Mouse (Mus musculus) embryonic facial prominence, embryonic 15.5 days (tissue): ENCODE results near the gene Sh3rf3. TPM values are rescaled to one million over a fixed set of nuclear protein-coding genes. Genes with fewer than 3 reads are reported as not detected.
"Not testable (repeated sequence)": the region's sequence is repeated elsewhere in the genome, so short reads cannot be mapped to it uniquely, and the experiment has no call there.

Experiments
- ATAC-seq: fragments of 200-750 bp; cut with Nextera tagmentation; 2 replicates; pipeline ENCODE4 v1.8.0; 2017; ENCODE audit warnings: low read depth, moderate TSS enrichment; ENCODE audit not compliant: insufficient number of reproducible peaks, low FRiP score, low TSS enrichment
- H3K27ac ChIP-seq: fragments of 300-500 bp; sonication (generic); replicated peaks from 2 replicates; pipeline ENCODE4 v1.5.1; 2015; ENCODE audit warnings: mild to moderate bottlenecking, inconsistent platforms
- H3K27me3 ChIP-seq: fragments of 300-500 bp; sonication (generic); 2 replicates; pipeline ENCODE4 v1.6.1; 2015; ENCODE audit warnings: inconsistent platforms
- H3K36me3 ChIP-seq: fragments of 300-500 bp; sonication (generic); 2 replicates; pipeline ENCODE4 v1.6.1; 2015; ENCODE audit warnings: mild to moderate bottlenecking, inconsistent platforms
- H3K4me1 ChIP-seq: fragments of 300-500 bp; sonication (generic); 2 replicates; pipeline ENCODE4 v1.6.1; 2015; ENCODE audit warnings: inconsistent platforms
- H3K4me2 ChIP-seq: fragments of 300-500 bp; sonication (generic); replicated peaks from 2 replicates; pipeline ENCODE4 v1.6.1; 2015; ENCODE audit warnings: mild to moderate bottlenecking, inconsistent platforms
- H3K4me3 ChIP-seq: fragments of 300-500 bp; sonication (generic); replicated peaks from 2 replicates; pipeline ENCODE4 v1.5.1; 2015; ENCODE audit warnings: mild to moderate bottlenecking, inconsistent platforms
- H3K9ac ChIP-seq: fragments of 300-500 bp; sonication (generic); 2 replicates; pipeline ENCODE4 v1.6.1; 2015; ENCODE audit warnings: inconsistent platforms
- H3K9me3 ChIP-seq: fragments of 300-500 bp; sonication (generic); replicated peaks from 2 replicates; pipeline ENCODE4 v1.6.1; 2016; ENCODE audit warnings: inconsistent platforms
- WGBS: fragments of 180-500 bp; shearing (Covaris S2); methylation state at CpG from one replicate; pipeline ENCODE4 v1.1.7; 2015; 5-methylcytosine and 5-hydroxymethylcytosine counted together
- polyA plus RNA-seq: library from polyadenylated mRNA; unstranded; fragments of >200 nt; fragmentation: Nextera tagmentation; extraction: Ambion mirVana; gene quantifications from 2 replicates; pipeline ENCODE4 v1.2.1, GENCODE M21; 2015

Gene Sh3rf3
- polyA plus RNA-seq, 1 experiment from 2014 or later, result 3.1 TPM

DNA sequence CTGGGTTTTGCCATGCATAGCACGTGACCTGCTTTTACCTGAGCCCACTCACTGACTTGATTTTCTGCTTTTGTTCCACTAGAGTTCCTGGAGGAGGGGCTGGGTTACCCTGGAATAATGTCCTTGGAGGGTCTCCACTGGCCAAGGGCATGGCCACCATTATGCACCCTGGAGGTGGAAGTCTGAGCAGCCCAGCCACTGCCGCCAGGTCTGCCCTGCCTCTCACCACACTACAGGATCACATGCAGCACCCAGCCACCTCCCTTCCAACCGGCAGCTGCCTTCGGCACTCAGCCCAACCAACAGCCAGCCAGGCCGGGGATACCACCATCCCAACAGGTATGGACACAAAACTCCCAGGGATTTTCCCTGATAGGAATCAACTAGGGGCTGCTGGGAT lies 273.4 kb downstream of the Sh3rf3 start:
- no peaks in the 10 kb centered on the region for H3K9me3 ChIP-seq
- no peak for ATAC-seq
- 0 out of 2 replicates have a peak, but pooled peaks cover 6% of the 10 kb centered on the region for H3K36me3 ChIP-seq
- H3K27ac ChIP-seq, result no peak overlapping the region
- 91% methylated on average over 5 of the region's 5 CpGs for WGBS
- H3K9ac ChIP-seq, result no peak overlapping the region
- H3K4me3 ChIP-seq, result no peak overlapping the region
- 0 out of 2 replicates have a peak, but pooled peaks cover 4% of the 10 kb centered on the region for H3K4me1 ChIP-seq
- no peaks in the 10 kb centered on the region for H3K27me3 ChIP-seq
- no peak overlapping the region for H3K4me2 ChIP-seq

GRCm38 (mm10) chr10:59089861-59090621 lies 276.9 kb downstream of the Sh3rf3 start:
- no peak overlapping the region for H3K4me3 ChIP-seq
- no peak overlapping the region for H3K27ac ChIP-seq
- ATAC-seq, result no peak
- H3K4me2 ChIP-seq, result no peak overlapping the region
- H3K27me3 ChIP-seq, result no peaks in the 10 kb centered on the region
- no peak overlapping the region for H3K9ac ChIP-seq
- H3K9me3 ChIP-seq, result no peaks in the 10 kb centered on the region
- WGBS, result 61% methylated on average over 14 of the region's 14 CpGs
- 0 out of 2 replicates have a peak, but pooled peaks cover 4% of the 10 kb centered on the region for H3K4me1 ChIP-seq
- H3K36me3 ChIP-seq, result 0 out of 2 replicates have a peak, but pooled peaks cover 6% of the 10 kb centered on the region

GRCm38 (mm10) chr10:59090622-59090971 lies 277.4 kb downstream of the Sh3rf3 start:
- ATAC-seq, result no peak
- H3K4me3 ChIP-seq, result no peak overlapping the region
- no peak overlapping the region for H3K9ac ChIP-seq
- H3K4me2 ChIP-seq, result no peak overlapping the region
- H3K27ac ChIP-seq, result no peak overlapping the region
- H3K9me3 ChIP-seq, result no peaks in the 10 kb centered on the region
- WGBS, result 71% methylated on average over 7 of the region's 7 CpGs
- H3K4me1 ChIP-seq, result 0 out of 2 replicates have a peak, but pooled peaks cover 4% of the 10 kb centered on the region
- no peaks in the 10 kb centered on the region for H3K27me3 ChIP-seq
- H3K36me3 ChIP-seq, result 0 out of 2 replicates have a peak, but pooled peaks cover 6% of the 10 kb centered on the region

- Histone ChIP-seq H3K4me3 (no peak overlapping the region), H3K27me3 (no peaks in the 10 kb centered on the region), H3K27ac (no peak overlapping the region), H3K36me3 (0 out of 2 replicates have a peak, but pooled peaks cover 4% of the 10 kb centered on the region), H3K4me1 (0 out of 2 replicates have a peak, but pooled peaks cover 4% of the 10 kb centered on the region), H3K9ac (no peak overlapping the region), H3K9me3 (no peaks in the 10 kb centered on the region), H3K4me2 (no peak overlapping the region)
- WGBS, result 88% methylated on average over 8 of the region's 8 CpGs
- ATAC-seq, result no peak
These were observed 278.4 kb downstream of the Sh3rf3 start for GRCm38 (mm10) chr10:59091556-59091955.

DNA sequence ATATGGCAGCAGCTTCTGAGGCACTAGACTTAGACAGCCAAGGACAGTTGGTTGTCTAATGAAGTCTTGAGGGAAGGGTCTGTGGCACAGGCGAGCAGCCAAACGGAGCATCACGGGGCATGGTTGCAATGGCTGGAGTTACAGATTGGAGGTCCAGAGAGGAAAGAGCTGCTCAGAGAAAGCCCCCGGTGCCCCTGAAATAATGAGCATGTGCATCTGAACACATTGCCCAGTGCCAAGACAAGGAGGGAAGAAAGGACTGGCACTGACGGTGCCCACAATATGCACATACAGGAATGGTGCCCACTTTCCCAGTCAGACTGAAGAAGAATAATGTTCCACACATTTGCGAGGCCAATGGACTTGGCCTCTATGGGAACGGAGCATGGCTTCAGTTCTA lies 278.8 kb downstream of the Sh3rf3 start:
- Histone ChIP-seq H3K9ac (no peak overlapping the region), H3K4me3 (no peak overlapping the region), H3K9me3 (no peaks in the 10 kb centered on the region), H3K27ac (no peak overlapping the region), H3K36me3 (0 out of 2 replicates have a peak, but pooled peaks cover under 1% of the 10 kb centered on the region), H3K27me3 (no peaks in the 10 kb centered on the region), H3K4me1 (0 out of 2 replicates have a peak, but pooled peaks cover 4% of the 10 kb centered on the region), H3K4me2 (no peak overlapping the region)
- ATAC-seq, result no peak
- WGBS, result 89% methylated on average over 7 of the region's 7 CpGs

DNA sequence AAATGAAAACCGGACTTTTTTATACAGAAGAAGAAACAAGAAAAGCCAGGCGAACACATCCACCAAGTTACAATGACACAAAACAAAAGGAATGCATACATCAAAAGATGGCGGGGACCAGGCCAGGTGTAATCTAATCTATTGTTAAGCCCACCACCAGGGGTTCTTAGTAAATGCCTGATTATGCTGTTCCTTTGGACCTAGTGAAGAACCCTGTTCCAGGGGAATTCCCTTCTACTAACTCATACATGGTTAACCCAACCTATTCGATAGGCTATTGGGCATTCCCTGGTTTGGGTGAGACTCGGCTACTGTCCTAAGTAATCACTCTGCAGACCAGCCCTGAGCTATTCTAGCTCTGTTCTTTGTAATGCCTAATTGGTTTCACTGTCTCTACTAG lies 289.9 kb downstream of the Sh3rf3 start:
- H3K27ac ChIP-seq, result not testable (repeated sequence)

GRCm38 (mm10) chr10:59104683-59105082 lies 291.5 kb downstream of the Sh3rf3 start:
- no peak for ATAC-seq
- Histone ChIP-seq H3K27ac (no peak overlapping the region), H3K27me3 (no peaks in the 10 kb centered on the region), H3K4me1 (no peaks in the 10 kb centered on the region), H3K4me2 (no peak overlapping the region), H3K36me3 (no peaks in the 10 kb centered on the region), H3K9me3 (no peaks in the 10 kb centered on the region), H3K9ac (no peak overlapping the region), H3K4me3 (no peak overlapping the region)
- WGBS, result 93% methylated on average over 5 of the region's 5 CpGs

More for the DNA sequence above, 289.9 kb downstream of the Sh3rf3 start:
- not testable (repeated sequence) for H3K4me1 ChIP-seq, H3K9ac ChIP-seq, H3K4me3 ChIP-seq, H3K27me3 ChIP-seq, H3K9me3 ChIP-seq, ATAC-seq, H3K4me2 ChIP-seq, H3K36me3 ChIP-seq
- WGBS, result 87% methylated on average over 5 of the region's 5 CpGs

DNA sequence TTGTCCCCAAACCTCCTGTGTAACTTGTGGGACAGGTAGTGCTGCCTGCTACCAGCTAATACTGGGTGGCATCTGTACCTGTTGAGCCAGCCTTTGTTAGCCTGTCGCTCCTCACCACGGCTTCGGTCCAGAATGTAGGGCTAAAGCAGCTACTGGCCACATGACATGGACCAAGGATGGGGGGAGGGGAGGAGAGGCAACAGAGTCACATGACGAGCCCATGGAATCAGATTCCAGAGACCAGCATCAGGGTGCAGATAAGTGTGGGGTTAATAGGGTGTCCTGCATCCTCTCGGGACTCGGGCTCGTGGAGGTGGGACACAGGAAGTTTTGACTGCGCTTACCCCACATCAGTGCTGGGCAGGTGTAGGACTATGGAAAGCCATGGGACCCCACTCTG lies 292.7 kb downstream of the Sh3rf3 start:
- WGBS, result 74% methylated on average over 8 of the region's 8 CpGs
- Histone ChIP-seq H3K9ac (no peak overlapping the region), H3K4me2 (no peak overlapping the region), H3K4me3 (no peak overlapping the region), H3K9me3 (no peaks in the 10 kb centered on the region), H3K27ac (no peak overlapping the region), H3K36me3 (0 out of 2 replicates have a peak, but pooled peaks cover 5% of the 10 kb centered on the region), H3K27me3 (no peaks in the 10 kb centered on the region), H3K4me1 (no peaks in the 10 kb centered on the region)
- ATAC-seq, result no peak

- no peaks in the 10 kb centered on the region for H3K9me3 ChIP-seq
- 79% methylated on average over 3 of the region's 3 CpGs for WGBS
- no peaks in the 10 kb centered on the region for H3K27me3 ChIP-seq
- H3K9ac ChIP-seq, result no peak overlapping the region
- H3K4me3 ChIP-seq, result no peak overlapping the region
- H3K4me2 ChIP-seq, result no peak overlapping the region
- H3K27ac ChIP-seq, result no peak overlapping the region
- no peaks in the 10 kb centered on the region for H3K4me1 ChIP-seq
- ATAC-seq, result no peak
- 0 out of 2 replicates have a peak, but pooled peaks cover 8% of the 10 kb centered on the region for H3K36me3 ChIP-seq
These were observed 293.5 kb downstream of the Sh3rf3 start for GRCm38 (mm10) chr10:59106644-59107043.

DNA sequence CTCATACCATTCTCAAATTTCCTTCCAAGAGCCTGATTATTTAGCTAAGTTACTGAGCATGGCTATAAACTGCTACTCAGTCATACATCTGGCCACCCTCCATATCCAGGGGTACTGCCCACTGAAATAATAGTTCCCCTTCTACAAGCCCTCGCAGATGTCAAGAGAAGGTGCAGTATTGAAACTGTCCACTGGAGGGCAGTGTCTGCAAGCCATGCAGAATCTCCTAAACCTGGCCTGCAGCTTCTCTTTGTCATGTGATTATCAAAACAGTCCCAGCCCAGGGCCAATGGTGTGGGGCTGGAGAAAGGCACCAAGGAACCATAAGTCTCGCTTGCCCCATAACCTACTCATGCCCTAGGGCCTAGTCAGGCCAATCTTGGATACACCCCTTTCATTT lies 295.9 kb downstream of the Sh3rf3 start:
- no peak overlapping the region for H3K4me2 ChIP-seq
- no peak overlapping the region for H3K4me3 ChIP-seq
- WGBS, result 27% methylated on average over 2 of the region's 2 CpGs
- 0 out of 2 replicates have a peak, but pooled peaks cover 8% of the 10 kb centered on the region for H3K36me3 ChIP-seq
- H3K27me3 ChIP-seq, result no peaks in the 10 kb centered on the region
- no peak overlapping the region for H3K9ac ChIP-seq
- no peak for ATAC-seq
- no peaks in the 10 kb centered on the region for H3K4me1 ChIP-seq
- H3K27ac ChIP-seq, result no peak overlapping the region
- no peaks in the 10 kb centered on the region for H3K9me3 ChIP-seq

GRCm38 (mm10) chr10:59110386-59110785 lies 297.2 kb downstream of the Sh3rf3 start:
- Histone ChIP-seq H3K9ac (no peak overlapping the region), H3K9me3 (no peaks in the 10 kb centered on the region), H3K27me3 (no peaks in the 10 kb centered on the region), H3K4me3 (no peak overlapping the region), H3K36me3 (0 out of 2 replicates have a peak, but pooled peaks cover 8% of the 10 kb centered on the region), H3K4me1 (no peaks in the 10 kb centered on the region), H3K4me2 (no peak overlapping the region), H3K27ac (no peak overlapping the region)
- ATAC-seq, result no peak
- WGBS, result 93% methylated on average over 7 of the region's 7 CpGs
